Mouse (Mus musculus) small intestine, adult 2 months (tissue): ENCODE measurements around the gene Srrm3.

ENCODE experiments used
- CTCF ChIP-seq: fragments of 200-500 bp; IDR thresholded peaks from 2 replicates; pipeline ENCODE4 v1.5.1; 2012; ENCODE audit warnings: low read depth, mild to moderate bottlenecking, control low read depth, inconsistent platforms, low read length, moderate library complexity, mixed read lengths; ENCODE audit not compliant: insufficient replicate concordance, insufficient read length; ENCODE audit errors: extremely low read depth
- POLR2A ChIP-seq: fragments of 200-500 bp; IDR thresholded peaks from 2 replicates; pipeline ENCODE4 v1.6.1; 2012; ENCODE audit warnings: low read depth, mild to moderate bottlenecking, control low read depth, inconsistent platforms, low read length, moderate library complexity

GRCm38 (mm10) chr5:135807263-135807637, 560 bp downstream of the Srrm3 start:
- TF ChIP-seq CTCF: no peak
- TF ChIP-seq POLR2A: no peak
